Mouse (Mus musculus): ENCODE data around the gene Rad50.
A peak's percentile ranks its signal among the peaks of the same experiment; 100 is the strongest.

Gene Rad50

DNA sequence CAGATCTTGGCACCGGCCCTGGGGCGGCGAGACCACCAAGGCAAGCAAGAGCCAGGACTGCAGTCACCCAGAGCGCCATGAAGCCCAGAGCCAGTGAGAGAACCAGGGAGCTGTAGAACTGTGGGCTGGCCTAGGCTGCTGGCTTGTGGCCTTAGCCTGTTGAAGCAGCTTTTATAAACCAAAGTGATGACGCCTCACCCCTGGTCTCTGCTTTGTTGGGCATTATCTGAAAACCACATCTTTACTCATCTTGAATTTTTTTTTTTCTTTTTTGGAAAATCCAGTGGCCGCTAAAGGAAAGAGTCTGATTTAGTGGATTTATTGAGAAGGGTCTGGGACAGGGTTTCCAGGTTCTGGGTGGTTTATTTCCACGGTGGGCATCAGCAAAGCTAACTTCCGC is 72.6 kb downstream of the Rad50 start, which contains the start of gene Il13:
Il13 (minus strand) TSS at position 147 of the 400 bp plus-strand sequence.
- no peak for DNase-seq (ENCODE audit: low spot score in 2 of 2)

DNA sequence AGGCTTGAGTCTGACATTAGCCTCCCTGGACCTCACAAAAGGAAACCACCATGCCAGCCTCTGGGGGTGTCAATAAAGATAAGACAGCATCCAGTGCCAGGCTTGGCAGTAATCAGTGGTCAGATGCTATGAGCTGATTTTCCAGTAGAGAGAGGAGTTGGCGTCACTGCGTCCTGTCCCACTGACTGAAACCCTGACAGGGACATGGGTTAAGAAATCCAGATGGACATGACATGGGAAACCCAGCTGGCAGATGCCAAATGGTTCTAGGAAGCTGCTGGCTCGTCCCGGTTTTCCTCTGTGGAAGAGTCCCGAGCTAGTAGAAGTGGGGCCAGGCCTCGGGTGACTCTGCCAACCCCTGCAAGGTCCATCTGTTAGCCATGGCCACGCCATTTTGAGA is 73.5 kb downstream of the Rad50 start:
- no peak for DNase-seq (ENCODE audit: low spot score in 2 of 2)

- no peak for DNase-seq (ENCODE audit: low spot score in 2 of 2)
Measured at GRCm38 (mm10) chr11:53632122-53632733, 74.9 kb downstream of the Rad50 start.

DNA sequence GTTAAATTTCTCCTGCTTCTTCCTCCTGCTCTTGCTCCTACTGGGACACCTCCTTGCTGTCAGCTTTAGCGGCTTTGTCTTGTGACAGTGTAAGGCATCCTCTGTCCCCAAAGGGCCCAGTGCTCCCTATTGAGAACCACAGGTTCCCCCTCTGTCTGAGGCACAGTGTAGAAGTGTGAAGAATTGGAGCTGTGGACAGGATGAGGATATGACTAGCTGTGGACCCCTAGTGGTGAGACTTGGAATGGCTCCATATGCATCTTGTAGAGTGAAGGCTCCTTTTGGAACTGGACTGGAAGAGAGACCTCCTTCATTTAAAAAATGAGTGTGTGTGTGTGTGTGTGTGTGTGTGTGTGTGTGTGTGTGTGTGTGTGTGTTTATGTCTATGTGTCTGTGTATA is 79.3 kb downstream of the Rad50 start:
- peak; percentile 75 to 85 for DNase-seq (ENCODE audit: low spot score in 2 of 2)

GRCm38 (mm10) chr11:53626802-53627373 is 80.2 kb downstream of the Rad50 start:
- no peak for DNase-seq (ENCODE audit: low spot score in 2 of 2)

- DNase-seq (ENCODE audit: low spot score in 2 of 2), result no peak
Measured at GRCm38 (mm10) chr11:53624124-53624523, 83.0 kb downstream of the Rad50 start.

DNA sequence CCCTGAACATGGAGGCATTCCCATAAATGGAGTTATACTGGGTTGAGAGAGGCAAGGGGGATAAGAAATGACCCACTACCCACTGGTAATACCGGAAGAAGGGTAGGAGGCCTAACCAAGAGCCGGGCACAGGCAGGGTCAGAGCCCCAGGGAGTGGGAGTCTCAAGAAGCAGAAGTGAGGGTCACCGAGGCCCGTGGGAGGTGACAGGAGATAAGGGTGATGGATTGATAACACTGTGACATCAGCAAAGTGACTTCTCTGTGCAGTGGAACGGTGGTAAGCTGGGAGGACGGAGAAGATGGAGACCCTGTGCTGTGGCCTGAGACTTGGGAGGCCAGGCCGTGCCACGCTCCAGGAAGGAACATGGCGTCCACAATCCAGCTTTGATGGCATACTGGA is 83.5 kb downstream of the Rad50 start:
- DNase-seq (ENCODE audit: low spot score in 2 of 2), result no peak

GRCm38 (mm10) chr11:53622440-53622806 is 84.7 kb downstream of the Rad50 start:
- DNase-seq (ENCODE audit: low spot score in 2 of 2), result no peak

DNA sequence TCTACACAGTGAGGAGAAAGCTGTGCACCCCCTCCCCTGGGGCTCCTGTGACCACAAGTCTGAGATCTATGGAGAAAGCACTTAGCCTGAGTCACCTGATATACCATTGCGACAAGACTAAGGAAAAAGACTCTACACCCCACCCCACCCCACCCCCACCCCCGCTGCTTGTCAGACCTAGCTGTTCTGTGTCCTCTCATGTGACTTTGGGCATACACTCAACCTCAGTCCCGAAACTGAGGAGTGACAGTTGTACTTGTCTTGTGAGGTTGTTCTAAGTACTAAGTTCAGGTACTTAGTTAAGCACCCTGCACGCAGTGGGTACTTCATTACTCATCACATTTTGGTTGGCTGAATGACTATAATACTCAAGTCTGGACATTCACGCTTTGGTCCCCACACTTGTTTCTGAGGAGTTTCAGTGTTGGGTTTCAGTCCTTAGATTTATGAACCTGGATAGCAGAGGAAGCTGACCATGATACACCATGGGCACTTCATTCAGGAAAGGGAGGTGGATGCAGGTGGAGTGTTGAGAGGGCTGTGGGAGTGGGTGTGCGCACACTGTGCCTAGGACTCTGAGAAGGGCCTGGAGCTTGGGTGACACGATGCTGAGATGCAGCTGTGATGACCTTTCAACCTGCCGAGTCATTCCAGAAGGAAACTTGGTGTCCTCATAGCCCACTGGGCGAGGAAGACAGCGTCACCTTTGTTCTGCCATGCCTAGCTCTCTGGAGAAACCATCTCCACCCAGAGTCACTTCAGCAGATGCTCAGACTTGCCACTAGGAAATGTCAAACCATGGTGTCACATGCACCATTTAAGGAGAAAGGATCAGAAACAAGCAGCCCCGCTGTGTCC is 85.3 kb downstream of the Rad50 start:
- DNase-seq (ENCODE audit: low spot score in 2 of 2), result no peak

DNA sequence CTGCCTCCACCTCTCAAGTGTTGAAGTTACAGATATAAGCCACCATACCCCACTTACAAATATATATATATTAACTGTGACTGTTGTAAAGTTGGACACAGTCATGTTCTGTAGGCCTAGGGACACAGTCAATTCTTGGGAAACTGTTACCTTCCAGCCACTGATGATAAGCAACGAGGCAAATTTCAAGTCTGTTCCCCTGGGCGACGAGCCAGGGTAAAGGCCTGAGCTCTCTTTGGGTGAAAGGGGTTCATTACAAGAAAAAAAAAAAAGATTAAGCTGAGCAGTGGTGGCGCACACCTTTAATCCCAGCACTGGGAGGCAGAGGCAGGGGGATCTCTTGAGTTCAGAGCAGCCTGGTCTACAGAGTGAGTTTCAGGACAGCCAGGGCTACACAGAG is 87.0 kb downstream of the Rad50 start:
- DNase-seq (ENCODE audit: low spot score in 2 of 2), result no peak

- no peak for DNase-seq (ENCODE audit: low spot score in 2 of 2)
Measured at GRCm38 (mm10) chr11:53619428-53619827, 87.7 kb downstream of the Rad50 start.

GRCm38 (mm10) chr11:53618619-53619198 is 88.4 kb downstream of the Rad50 start, which contains the start of gene Il4:
Gene Il4, minus strand, starts transcription at chr11:53618669.
- no peak for DNase-seq (ENCODE audit: low spot score in 2 of 2)

DNA sequence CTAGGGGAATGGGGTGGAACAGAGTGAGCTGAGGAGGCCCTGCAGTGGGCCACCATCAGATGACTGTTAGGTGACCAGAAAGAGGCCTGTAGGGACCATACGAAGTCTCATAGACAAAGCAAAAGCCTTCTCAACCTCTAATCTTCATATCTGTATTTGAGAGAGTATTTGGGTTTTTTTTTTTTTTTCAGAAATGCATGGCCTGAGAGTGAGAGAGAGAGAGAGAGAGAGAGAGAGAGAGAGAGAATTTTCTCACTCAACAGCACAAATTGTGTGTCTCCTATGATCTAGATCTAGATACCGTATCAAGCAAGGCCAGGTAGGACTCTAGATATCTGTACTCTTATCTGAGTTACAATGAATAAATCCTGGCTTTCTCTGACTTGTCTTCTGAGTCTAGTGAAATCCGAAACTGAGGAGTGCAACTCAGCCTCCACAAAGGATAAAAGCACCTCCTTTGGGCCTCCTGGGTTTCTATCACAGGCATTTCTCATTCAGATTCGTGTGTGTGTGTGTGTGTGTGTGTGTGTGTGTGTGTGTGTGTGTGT is 89.5 kb downstream of the Rad50 start:
- DNase-seq (ENCODE audit: low spot score in 2 of 2), result no peak

- DNase-seq (ENCODE audit: low spot score in 2 of 2), result no peak
Measured at GRCm38 (mm10) chr11:53616748-53617558, 90.2 kb downstream of the Rad50 start.

- DNase-seq (ENCODE audit: low spot score in 2 of 2), result no peak
Measured at GRCm38 (mm10) chr11:53615575-53615974, 91.5 kb downstream of the Rad50 start.

DNA sequence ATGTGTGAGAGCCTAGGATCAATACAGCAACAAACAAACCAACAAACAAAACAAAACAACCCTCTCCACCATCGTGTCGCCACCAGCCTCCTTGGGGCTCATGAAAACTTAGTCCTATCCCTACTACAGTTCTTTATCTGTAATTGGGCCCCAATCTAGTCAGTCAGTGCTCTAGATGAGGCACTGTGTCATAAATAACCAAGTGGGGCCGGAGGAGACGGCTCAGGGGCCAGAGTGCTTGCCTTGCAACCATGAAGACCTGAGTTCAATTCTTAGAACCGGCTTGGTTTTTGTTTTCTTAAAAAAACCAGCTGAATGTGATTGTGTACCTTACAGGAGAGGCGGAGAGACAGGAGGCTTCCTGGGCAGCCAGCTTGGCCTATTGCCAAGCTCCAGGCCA is 91.9 kb downstream of the Rad50 start:
- no peak for DNase-seq (ENCODE audit: low spot score in 2 of 2)

DNA sequence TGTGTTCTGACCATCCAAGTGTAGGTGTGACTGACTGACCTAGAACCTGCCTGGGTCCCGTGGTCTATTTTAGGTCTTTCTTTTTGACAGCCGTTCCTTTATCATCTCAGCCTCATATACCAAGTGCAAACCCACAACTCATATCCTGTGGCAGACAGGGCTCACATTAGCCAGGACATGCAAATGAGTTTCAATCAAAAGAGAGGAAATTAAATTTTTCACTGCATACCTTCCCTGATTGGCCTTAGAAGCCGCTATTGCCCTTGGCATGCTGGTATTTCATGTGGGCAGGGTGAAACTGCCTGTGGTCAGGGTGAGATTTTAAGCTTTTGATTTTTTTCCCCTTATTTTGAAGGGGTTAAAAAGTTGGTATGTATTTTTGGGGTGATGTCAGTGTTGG is 97.4 kb downstream of the Rad50 start:
- no peak for DNase-seq (ENCODE audit: low spot score in 2 of 2)

GRCm38 (mm10) chr11:53609231-53609630 is 97.9 kb downstream of the Rad50 start:
- DNase-seq (ENCODE audit: low spot score in 2 of 2), result no peak

GRCm38 (mm10) chr11:53605609-53606008 is 101.5 kb downstream of the Rad50 start:
- no peak for DNase-seq (ENCODE audit: low spot score in 2 of 2)

GRCm38 (mm10) chr11:53604983-53605382 is 102.1 kb downstream of the Rad50 start:
- DNase-seq (ENCODE audit: low spot score in 2 of 2), result no peak

Data from spleen, postnatal 10 days (tissue).